Mouse (Mus musculus) heart, postnatal 36 days (tissue): Measurements from ENCODE around the gene Abca4. TPM values are rescaled to one million over a fixed set of nuclear protein-coding genes. Genes with fewer than 3 reads are reported as not detected.

ENCODE experiments used
- DNase-seq, 2 experiments: peaks; one replicate each; pipeline ENCODE4 v3.0.0; 2021 to 2022
- intact Hi-C: fragments of 180-260 bp; cut with DNase I; formaldehyde crosslinking; loops from one replicate; pipeline ENCODE4 v1.15.1; 2025
- total RNA-seq, 2 experiments: library from RNA; stranded (reverse); gene quantifications; 2 replicates each; pipeline ENCODE4 v1.2.3; 2021

The Abca4 gene
- total RNA-seq, 2 experiments from 2014 or later: 1.9 to 2.0 TPM

DNA sequence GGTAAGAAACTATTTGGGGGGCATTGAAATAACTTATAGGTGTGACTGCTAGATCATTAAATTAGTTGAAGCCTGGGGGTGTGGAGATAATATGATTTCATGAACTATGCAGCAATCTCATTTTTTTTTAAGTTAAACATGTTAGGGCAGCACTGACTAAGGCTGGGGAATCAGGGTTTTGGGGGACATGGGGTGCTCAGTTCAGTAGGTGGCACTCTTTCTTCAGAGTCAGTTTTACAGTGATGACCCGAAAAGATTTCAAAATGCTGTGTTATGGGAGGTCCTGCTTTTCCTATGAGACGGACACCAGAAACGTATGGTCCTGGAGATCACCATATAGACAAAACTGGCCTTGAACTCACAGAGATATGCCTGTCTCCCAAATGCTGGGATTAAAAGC, 99.2 kb downstream of the Abca4 start:
- DNase-seq: no peak
- intact Hi-C loops: loop anchor here (5.0 kb wide), 1 partner anchor 366 kb away; no protein-coding TSS in a partner anchor

DNA sequence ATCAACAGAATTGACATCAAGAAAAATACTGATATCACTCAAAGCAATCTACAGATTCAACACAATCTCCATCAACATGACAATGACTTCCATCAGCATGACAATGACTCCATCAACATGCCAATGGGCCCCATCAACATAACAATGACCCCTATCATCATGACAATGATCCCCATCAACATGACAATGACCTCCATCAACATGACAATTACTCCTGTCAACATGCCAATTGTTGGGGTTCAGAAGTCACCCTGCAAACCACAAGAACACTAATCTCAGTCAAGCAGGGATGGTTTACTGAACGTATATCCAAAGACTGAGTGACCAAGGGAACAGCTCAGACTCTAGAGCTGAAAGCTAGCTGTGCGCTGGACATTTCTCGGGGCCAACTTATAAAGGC, 101.2 kb downstream of the Abca4 start:
- intact Hi-C loops: no loop called here
- no peak for DNase-seq

DNA sequence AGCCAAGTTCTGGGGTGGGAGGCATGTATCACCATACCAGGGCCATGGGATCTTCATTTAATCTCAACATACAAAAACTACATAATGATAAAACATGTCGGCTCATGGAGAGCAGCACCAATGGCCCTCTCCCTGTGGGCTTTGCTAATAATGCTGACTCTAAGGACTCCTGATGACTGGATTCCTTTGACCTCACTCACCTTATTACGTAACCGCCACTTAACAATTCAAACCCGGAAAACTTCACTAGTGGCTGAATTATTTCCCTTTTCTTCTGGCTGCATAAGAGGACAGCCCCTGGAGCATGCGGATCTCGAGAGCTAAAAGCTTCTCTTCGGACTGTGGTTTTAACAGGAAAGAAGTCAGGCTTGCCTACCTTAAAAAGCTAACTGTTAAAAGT, 106.6 kb downstream of the Abca4 start:
- intact Hi-C loops: no loop called here
- no peak for DNase-seq

DNA sequence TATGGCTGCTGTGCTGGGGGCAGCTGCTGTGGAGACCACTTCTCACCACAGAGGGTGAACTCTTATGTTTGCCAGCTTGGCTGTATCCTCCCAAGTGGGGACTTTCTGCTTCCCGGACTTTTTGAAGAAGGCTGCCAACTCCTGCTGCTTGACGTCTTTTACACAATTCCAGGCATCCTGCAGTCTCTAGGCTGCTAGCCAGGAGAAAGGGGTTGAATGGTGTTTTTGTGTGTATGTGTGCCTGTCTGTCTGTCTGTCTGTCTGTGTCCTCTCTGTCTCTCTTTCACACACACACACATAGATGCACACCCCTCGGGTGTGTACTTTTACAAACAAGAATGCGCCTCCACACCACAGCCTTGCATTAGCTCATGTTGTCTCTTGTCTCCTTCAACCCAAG, 108.2 kb downstream of the Abca4 start:
- DNase-seq: no peak
- intact Hi-C loops: no loop called here

DNA sequence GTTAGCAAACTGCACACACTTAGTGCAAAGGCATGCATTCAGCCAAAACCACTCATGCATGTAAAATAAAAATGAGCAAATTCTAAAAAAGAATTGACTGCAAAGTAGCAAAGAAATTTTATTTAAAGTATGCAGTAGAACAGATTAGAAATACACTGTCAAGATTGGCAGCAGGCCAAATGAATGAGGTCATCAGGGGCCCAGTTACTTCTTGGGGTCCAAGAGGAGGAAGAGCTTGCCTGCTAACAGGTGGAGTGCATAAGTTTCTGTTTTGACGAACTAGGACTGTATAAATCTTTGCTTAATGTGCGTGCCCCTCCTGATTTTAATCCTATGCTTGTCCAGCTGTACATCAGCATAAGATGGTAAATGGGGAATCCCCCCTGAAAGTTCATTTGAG, 109.8 kb downstream of the Abca4 start:
- DNase-seq: no peak
- intact Hi-C loops: no loop called here

DNA sequence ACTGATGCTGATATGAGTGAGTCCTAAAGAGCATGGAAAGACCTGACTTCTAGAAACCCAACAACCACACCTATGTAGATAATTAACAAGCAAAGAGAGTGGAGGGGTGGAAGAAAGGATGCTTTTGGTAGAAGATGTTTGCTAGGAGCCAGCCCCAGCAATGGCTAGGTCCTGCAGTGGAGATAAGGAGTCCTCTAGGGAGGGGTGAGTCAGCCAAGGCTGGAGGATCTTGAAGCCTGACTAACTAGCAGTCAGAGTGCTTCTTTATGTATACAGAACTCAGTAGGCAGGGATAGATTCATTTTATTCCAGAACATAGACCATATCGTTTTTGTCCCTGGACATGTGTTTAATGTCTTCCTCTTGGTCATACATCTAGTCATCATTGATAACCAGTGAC, 115.2 kb downstream of the Abca4 start:
- no peak for DNase-seq
- intact Hi-C loops: no loop called here

DNA sequence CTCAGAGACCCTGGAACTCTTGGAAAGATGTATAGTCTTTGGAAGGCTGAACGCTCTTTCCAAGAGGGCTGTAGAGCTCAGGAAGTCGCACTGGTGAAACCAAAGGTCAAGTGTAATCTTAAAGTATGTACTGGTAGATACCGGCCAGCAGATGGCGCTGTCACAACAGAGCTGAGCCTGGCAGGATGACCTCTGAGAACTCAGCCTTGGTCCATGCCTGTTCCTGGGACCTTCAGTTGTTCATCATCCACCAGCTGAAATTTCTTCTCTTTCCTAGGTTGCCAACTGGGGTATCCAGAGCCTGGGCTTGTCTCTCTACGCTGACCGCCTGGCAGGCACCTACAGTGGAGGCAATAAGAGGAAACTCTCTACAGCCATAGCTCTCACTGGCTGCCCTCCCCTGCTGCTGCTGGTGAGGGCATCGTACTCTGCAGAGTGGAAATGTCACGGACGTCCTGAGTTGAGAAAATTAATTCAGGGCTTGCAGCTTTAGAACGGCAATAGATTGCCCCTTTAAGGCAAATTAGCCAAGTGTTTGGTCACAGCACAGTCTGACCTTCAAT, 125.5 kb downstream of the Abca4 start:
- intact Hi-C loops: no loop called here
- peak; percentile 41 to 66 for DNase-seq

DNA sequence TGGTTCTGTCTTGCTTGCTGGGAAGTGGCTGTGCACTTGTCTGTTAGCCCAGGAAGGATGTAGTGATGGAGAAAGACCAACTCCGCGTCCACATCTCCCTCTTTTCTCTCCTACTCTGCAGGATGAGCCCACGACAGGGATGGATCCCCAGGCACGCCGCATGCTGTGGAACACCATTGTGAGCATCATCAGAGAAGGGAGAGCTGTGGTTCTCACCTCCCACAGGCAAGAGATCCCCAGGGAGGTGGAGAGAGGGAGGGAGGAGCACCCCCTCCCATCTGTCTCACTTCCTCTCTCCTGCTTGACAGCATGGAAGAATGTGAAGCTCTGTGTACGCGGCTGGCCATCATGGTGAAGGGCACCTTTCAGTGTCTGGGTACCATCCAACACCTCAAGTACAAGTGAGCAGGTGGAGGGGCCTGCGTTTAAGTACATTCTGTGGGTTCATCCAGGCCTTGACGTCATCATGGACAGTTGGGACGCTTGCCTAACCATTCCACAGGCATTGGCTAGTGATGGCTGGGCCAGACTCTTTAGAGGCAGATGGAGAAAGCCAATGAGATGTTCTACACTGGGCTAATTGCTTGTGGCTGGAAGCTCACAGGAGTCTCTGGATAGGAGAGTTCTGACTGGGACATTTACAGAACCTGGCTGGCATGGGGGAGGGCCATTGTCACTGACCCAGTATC, 126.5 kb downstream of the Abca4 start:
- intact Hi-C loops: no loop called here
- no peak for DNase-seq

DNA sequence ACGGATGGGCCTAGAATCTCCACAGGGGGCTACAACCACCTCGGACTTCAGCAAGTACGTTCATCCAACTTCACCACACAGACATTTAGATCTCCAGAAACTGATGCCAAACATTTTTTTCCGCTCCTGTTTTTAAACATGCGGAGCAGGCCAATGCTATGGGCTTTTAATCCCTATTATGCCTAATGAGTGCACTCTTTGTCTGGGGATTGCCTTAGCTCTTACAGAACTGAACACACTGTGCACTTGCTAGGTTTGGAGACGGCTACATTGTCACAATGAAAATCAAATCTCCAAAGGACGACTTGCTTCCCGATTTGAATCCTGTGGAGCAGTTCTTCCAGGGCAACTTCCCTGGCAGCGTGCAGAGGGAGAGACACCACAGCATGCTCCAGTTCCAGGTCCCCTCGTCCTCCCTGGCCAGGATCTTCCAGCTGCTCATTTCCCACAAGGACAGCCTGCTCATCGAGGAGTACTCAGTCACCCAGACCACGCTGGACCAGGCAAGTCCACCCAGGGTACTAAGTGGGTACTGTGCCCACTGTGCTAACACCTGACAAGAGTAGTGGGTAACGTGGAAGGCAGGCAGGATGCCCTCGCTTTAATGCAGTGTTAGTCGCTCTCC, 129.4 kb downstream of the Abca4 start:
- intact Hi-C loops: no loop called here
- no peak for DNase-seq

DNA sequence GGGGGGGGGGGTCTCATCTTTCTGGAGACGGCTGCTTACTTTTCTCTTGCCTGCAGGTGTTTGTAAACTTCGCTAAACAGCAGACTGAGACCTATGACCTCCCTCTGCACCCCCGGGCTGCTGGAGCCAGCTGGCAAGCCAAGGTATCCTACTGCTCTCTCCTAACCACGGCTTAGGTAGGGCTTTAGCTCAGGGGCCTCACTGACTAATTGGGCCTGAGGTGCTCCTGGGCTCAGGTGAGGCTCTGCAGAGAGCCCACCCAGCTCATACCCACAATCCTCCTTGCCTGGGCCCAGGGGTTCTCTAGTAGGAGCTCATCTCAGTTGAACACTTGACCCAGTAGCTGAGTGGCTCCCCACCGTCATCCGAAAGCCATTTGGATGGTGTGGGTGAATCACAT, 131.8 kb downstream of the Abca4 start:
- intact Hi-C loops: no loop called here
- no peak for DNase-seq

DNA sequence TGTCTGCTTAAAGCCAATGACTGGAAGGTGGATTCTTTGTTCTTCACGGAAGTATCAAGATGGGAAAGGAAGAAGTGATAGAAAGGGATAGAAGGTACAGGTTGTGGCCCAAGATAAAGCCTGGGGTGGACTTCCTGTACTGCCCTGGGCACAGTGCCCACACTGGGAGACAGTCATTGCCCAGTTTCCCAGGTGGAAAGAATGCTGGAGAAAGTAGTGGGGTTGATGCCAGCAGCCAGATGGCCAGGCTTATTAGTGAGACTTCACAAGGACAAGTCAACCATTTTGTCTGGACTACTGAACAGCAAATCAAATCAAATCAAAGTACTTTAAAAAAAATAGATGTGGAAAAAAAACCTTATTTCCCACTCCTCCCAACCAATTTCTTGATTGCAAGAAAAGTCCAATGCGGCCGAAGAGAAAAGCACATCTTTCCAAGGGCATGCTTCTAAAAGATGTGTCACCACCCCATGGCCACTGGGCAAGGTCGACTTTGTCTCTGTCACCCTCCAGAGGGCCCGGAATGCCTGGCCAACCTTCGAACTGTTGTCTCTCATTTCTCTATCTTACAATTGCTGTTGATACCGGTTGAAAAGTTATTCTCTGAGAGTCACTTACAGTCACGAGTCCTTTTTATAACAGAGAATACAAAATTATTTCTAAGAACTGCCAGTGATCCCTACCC, 132.6 kb downstream of the Abca4 start:
- no peak for DNase-seq
- intact Hi-C loops: no loop called here

DNA sequence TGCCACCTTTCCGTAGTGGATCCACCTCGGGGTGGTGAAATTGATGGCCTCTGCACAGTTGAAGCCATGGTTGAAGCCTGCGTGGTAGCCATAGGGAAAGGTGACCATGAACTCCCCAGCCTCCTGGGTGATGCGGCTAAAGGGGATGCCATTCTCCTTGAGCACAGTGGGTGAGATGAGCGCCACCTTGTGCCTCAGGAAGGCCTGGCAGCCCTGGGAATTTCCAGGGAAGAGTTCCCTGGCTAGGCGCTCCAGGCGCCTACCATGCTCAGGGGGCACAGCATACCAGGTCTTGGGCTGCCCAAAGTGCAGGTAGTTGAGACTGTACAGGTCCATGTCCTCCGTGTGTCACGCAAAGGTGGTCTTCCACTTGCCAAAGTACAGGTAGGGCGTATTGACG, 139.9 kb downstream of the Abca4 start:
- intact Hi-C loops: no loop called here
- peak in 1 of 2 experiments; percentile 5 for DNase-seq

DNA sequence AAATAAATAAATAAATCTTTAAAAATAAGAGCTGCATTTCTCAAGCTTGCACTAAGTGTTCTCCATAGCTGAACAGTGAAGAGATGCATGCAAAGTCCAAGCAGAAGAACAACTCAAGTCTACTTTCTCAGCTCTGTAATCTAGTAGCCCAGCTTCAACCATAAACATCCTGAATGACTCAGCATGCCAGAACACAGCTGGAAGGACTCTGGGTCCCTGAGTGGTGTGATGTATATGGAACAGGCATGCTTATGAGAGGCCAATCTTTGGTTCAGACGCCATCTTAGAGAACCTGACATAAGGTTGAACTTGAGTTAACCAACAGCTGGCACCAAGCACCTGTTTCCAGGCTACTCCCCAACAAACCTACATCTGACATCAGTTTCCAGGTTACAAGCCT, 142.7 kb downstream of the Abca4 start:
- no peak for DNase-seq
- intact Hi-C loops: no loop called here

DNA sequence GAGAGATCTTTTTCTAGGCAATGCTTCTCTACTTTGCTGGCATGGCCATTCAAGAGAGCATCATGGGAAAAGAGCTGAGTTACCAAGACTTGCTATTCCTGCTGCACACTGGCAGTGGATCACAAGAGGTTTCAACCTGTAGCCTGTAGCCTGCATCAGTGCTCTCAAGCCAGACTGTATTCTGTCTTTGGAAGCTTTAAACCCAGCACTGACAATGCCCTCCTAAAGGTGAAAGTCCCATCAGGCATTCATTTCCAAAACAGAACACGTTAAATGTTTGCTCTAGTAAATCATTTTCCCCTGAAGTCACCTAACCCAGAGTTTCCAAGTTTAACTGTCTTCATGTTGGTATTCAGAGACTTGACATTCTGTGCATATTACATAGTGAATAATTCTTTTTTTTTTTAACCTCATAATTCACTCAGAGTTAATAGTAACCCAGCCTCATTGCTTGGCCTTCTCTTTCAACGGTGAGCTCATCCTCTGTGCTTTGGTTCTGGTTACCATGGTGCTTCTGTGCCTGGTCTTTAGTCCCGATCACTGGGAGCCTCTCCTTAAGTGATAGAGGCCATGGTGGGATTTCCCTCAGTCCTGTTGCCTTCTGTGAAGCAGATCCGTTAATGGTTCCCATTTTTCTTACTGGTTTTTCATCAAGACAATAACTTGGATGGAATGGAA, 152.5 kb downstream of the Abca4 start:
- intact Hi-C loops: no loop called here
- DNase-seq: no peak

DNA sequence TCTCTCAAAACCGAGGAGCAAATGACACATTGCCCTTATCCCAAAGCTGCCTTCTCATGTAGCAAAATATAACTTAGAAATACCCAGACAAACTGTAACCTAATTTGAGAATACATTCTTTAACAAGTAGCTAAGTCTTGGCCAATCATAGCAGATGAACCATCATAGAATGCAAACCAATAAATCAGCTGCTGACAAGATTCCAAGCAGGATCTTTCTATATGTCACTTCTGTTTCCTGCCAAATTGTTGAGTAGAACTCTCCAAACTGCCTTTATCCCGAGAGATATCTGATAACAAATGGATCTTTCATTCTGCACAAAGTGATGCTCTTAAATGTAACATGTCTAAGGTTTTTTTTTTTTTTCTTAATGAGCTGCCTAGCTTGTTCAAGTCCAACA, 154.3 kb downstream of the Abca4 start:
- intact Hi-C loops: no loop called here

DNA sequence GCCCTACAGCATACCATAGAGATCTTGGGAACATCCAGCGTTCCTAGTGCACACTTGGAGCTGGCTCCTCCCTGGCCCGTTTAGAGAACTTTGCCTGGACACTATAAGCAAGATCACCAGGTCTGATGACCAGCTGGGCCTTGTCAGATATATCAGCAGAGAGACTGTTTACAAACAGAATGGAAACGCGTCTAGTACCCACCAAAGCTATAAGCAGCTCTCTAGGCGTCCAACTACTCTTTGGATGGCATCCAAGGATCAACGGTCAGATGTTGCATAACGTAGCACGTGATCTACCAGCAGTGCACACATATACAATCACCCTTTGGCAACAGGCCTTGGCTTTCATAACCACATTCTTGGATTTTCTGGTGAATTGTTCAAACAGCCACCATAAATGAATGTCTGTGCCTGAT, 154.7 kb downstream of the Abca4 start:
- intact Hi-C loops: no loop called here

More for the DNA sequence above, 154.3 kb downstream of the Abca4 start:
- DNase-seq: no peak

DNA sequence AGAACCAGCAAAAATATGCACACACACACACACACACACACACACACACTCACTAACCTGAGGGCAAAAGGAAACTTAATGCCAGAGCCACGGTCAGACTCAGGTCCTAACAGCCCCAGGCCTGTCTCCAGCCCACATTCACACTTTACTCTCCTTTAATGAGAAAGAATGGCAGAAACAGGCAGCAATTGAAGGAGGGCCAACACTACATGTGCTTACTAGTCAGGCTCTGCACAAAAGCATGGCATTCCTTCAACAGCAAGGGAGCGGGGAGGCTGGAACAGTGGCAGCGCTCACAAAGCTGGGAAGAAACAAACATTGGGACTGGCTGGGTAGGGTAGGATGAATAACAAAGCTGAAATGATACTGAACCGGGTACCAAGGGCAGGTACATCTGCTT, 155.4 kb downstream of the Abca4 start:
- intact Hi-C loops: no loop called here
- no peak for DNase-seq

More for the DNA sequence above, 154.7 kb downstream of the Abca4 start:
- peak in 1 of 2 experiments; percentile 3 for DNase-seq

DNA sequence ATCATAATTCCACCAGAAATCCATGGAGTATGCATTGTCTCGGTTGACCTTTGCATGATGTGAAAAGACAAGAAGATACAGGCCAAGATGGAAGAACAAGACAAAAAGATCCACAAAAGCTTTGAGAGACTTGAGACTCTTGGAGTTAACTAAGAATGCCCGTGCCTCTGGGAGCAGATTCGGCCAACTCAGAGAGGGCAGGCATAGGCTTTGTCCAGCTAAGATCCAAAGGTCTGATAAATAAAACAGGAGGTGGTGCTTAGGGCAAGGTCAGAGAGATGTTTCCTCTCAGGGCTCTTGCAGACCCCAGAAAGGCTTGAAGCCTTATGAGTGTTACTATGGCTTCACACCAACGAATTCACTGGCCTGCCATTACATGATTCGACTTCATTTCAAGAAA, 155.8 kb downstream of the Abca4 start:
- intact Hi-C loops: no loop called here
- no peak for DNase-seq

DNA sequence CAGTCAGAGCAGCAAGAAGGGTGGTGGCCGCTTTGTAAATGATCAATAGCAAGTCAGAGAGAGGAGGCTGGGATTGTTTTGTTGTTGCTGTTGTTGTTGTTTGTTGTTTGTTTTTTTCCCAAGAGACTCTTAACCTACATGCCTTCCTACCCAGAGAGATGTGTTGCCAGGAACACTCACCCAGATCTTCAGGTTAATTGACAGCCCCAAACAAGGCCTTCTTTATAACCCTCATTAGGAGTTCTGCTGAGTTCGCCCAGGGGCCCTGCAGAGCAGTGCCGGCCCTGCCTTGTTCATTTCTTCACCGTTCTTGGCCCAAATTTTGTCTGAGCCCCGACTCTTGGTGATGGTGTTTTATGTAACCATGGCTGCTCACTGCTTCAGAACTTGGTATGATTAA, 156.2 kb downstream of the Abca4 start:
- intact Hi-C loops: no loop called here
- DNase-seq: no peak

DNA sequence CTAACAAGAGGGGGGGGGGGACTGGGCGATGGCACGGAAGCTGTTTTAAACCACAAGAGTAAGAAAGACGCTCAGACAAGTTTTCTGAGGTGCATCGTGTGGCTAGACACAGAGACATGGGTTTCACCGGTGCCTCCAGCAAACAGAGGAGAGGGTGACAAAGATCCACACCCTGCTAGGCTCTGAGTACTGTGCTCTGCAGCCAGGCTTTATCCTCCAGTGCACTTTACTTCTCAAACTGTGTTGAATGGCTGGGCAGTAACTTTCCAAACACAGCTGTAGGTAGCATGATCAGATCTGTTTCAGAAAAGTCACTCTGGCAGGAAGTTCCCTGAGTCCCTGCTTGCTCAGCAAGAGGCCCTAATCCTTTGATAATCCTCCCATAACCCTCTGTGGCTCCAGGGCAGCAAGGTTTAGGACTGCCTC, 158.1 kb downstream of the Abca4 start:
- DNase-seq: no peak
- intact Hi-C loops: no loop called here

DNA sequence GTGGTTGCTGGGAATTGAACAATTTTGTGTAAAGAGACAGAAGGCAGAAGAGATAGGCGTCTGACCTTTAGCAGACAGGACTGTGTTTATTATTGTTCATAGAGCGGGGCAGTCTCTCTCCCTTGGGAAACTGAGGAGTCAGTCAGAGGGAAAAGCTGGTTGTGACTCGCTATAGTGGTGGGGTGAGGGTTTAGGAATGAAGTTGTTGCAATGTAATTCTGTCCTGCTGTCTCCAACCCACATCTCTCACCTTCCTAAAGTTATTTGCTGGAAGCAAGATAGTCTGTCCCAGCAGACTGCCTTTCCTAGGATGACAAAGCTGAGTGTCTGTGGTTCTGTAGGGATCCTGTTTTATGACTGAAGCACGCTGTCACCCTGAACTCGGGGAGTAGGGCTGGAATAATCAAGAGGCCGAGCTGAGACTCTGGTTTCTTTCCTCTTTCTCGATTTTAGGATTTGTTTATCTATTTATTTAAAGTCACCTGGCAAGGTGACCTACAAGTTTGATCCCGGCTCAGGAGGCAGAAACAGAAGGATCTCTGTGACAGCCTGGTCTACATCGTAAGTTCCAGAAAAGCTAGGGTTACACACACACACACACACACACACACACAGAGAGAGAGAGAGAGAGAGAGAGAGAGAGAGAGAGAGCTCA, 159.6 kb downstream of the Abca4 start:
- intact Hi-C loops: no loop called here
- no peak for DNase-seq
